Mouse (Mus musculus): ENCODE results near the gene Gm10330. TPM values are rescaled to one million over a fixed set of nuclear protein-coding genes. Genes with fewer than 3 reads are reported as not detected.
"Not testable (repeated sequence)": the region's sequence is repeated elsewhere in the genome, so short reads cannot be mapped to it uniquely, and the experiment has no call there.

The Gm10330 gene
- total RNA-seq (2021) = not detected

GRCm38 (mm10) chr12:23780165-23780564 is at the start of gene Gm10330:
TSS of gene Gm10330 (minus strand) at chr12:23780265.
- intact Hi-C loops (cut with DNase I); DNase-seq (ENCODE audit: low spot score): not testable (repeated sequence)

GRCm38 (mm10) chr12:23800776-23801175 is 20.7 kb upstream of the Gm10330 start:
- intact Hi-C loops (cut with DNase I); DNase-seq (ENCODE audit: low spot score): not testable (repeated sequence)

DNA sequence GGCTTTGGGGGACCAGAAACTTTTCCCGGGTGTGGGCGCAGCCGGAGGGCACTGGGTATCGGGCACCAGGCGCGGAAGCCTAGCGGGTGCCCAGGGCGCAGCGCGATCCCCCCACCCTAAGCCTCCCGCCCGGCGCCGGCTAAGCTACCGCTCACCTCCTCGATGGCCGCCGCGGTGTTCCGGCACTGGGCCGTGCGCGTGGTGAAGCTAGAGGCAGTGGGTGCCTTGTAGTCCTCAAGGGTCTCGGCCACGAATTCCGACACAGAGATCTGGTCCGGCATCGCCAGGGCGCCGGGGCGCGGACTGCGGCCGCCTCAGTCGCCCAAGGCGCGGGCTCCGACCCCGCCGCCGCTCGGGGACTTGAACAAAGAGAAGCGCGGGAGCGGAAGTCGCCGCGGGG is 20.3 kb upstream of the Gm10330 start:
- intact Hi-C loops (cut with DNase I) = not testable (repeated sequence)

More for the DNA sequence above, 20.3 kb upstream of the Gm10330 start:
- peak; percentile 0 for DNase-seq (ENCODE audit: low spot score)

Measured in heart, postnatal 25 days (tissue).